Mouse (Mus musculus) small intestine, adult 2 months (tissue): ENCODE measurements around the gene Itpkc.

Source experiments
- CTCF ChIP-seq: fragments of 200-500 bp; IDR thresholded peaks from 2 replicates; pipeline ENCODE4 v1.5.1; 2012; ENCODE audit warnings: low read depth, mild to moderate bottlenecking, control low read depth, inconsistent platforms, low read length, moderate library complexity, mixed read lengths; ENCODE audit not compliant: insufficient replicate concordance, insufficient read length; ENCODE audit errors: extremely low read depth
- POLR2A ChIP-seq: fragments of 200-500 bp; IDR thresholded peaks from 2 replicates; pipeline ENCODE4 v1.6.1; 2012; ENCODE audit warnings: low read depth, mild to moderate bottlenecking, control low read depth, inconsistent platforms, low read length, moderate library complexity

- TF ChIP-seq CTCF: no peak
- no peak for TF ChIP-seq POLR2A
Measured at GRCm38 (mm10) chr7:27251946-27252345, 23.5 kb upstream of the Itpkc start.
